Mouse (Mus musculus) embryonic facial prominence, embryonic 13.5 days (tissue): ENCODE measurements around the gene Arhgef3. TPM values are rescaled to one million over a fixed set of nuclear protein-coding genes. Genes with fewer than 3 reads are reported as not detected.

Experiments used
- ATAC-seq: fragments of 200-750 bp; cut with Nextera tagmentation; 2 replicates; pipeline ENCODE4 v1.8.0; 2017; ENCODE audit warnings: low read depth; ENCODE audit not compliant: insufficient number of reproducible peaks, insufficient read depth, low FRiP score, low TSS enrichment
- H3K27ac ChIP-seq: fragments of 300-500 bp; sonication (generic); 2 replicates; pipeline ENCODE4 v1.5.1; 2015; ENCODE audit warnings: moderate library complexity, mild to moderate bottlenecking, inconsistent platforms
- H3K27me3 ChIP-seq: fragments of 300-500 bp; sonication (generic); 2 replicates; pipeline ENCODE4 v1.6.1; 2015; ENCODE audit warnings: mild to moderate bottlenecking, inconsistent platforms
- H3K36me3 ChIP-seq: fragments of 300-500 bp; sonication (generic); 2 replicates; pipeline ENCODE4 v1.6.1; 2015; ENCODE audit warnings: mild to moderate bottlenecking, inconsistent platforms
- H3K4me1 ChIP-seq: fragments of 300-500 bp; sonication (generic); 2 replicates; pipeline ENCODE4 v1.6.1; 2015; ENCODE audit warnings: inconsistent platforms
- H3K4me2 ChIP-seq: fragments of 300-500 bp; sonication (generic); 2 replicates; pipeline ENCODE4 v1.6.1; 2015; ENCODE audit warnings: moderate library complexity, mild to moderate bottlenecking, inconsistent platforms
- H3K4me3 ChIP-seq: fragments of 300-500 bp; sonication (generic); 2 replicates; pipeline ENCODE4 v1.5.1; 2015; ENCODE audit warnings: mild to moderate bottlenecking, inconsistent platforms
- H3K9ac ChIP-seq: fragments of 300-500 bp; sonication (generic); 2 replicates; pipeline ENCODE4 v1.6.1; 2015; ENCODE audit warnings: mild to moderate bottlenecking, inconsistent platforms
- H3K9me3 ChIP-seq: fragments of 300-500 bp; sonication (generic); 2 replicates; pipeline ENCODE4 v1.6.1; 2016; ENCODE audit warnings: inconsistent platforms
- WGBS: fragments of 180-500 bp; shearing (Covaris S2); methylation state at CpG from one replicate; pipeline ENCODE4 v1.1.7; 2015; ENCODE audit warnings: mixed read lengths; 5-methylcytosine and 5-hydroxymethylcytosine counted together
- polyA plus RNA-seq: library from polyadenylated mRNA; unstranded; fragments of >200 nt; fragmentation: Nextera tagmentation; extraction: Ambion mirVana; gene quantifications from 2 replicates; pipeline ENCODE4 v1.2.1, GENCODE M21; 2015

Gene Arhgef3
- polyA plus RNA-seq, 1 experiment from 2014 or later, result 12.8 TPM

DNA sequence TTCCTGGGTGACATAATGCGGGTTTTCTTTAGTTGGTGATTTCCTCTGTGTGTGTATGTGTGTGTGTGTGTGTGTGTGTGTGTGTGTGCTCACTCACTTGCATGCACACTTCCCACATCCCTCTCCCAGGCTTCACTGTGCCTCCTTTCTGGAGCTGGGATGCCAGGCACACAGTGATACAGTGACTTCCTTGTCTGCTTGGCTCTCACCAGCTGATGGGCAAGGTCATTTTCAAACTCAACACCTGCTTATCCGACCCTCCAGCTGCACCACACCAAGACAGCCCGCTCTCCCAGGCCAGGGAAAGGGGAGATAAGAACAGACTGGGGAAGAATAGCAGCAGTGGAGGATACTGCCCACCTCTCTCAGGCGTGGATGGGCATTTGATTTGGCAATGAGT, 52.5 kb downstream of the Arhgef3 start:
- 83% methylated on average over 4 of the region's 4 CpGs for WGBS
- no peaks in the 10 kb centered on the region for H3K36me3 ChIP-seq
- no peak overlapping the region for H3K4me2 ChIP-seq
- no peak overlapping the region for H3K9ac ChIP-seq
- 0 out of 2 replicates have a peak overlapping the region, but pooled peaks have one; percentile 0 for H3K27ac ChIP-seq
- H3K4me3 ChIP-seq, result no peak overlapping the region
- H3K4me1 ChIP-seq, result peaks cover 14% of the 10 kb centered on the region
- H3K27me3 ChIP-seq, result no peaks in the 10 kb centered on the region
- H3K9me3 ChIP-seq, result no peaks in the 10 kb centered on the region
- no peak for ATAC-seq

DNA sequence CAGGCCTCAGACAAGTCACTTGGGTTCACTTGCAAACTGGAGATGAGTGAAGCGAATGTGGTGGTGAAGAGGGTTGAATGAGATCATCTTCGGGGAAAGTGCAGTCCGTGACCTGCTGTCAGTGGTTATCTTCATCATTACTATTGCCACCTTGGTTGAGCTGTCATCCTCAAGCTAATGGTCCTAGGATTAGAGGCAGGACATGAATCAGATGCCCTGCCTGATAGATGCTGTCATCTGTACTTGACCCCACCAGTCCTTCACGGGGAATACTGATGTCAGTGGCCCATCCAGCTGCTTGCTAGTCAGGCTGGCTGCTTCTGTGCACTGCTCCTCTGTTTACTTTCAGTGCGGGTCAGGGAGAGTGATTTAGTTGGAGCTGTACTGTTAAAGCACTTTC, 53.7 kb downstream of the Arhgef3 start:
- no peak for ATAC-seq
- H3K36me3 ChIP-seq, result no peaks in the 10 kb centered on the region
- H3K9ac ChIP-seq, result no peak overlapping the region
- H3K27me3 ChIP-seq, result no peaks in the 10 kb centered on the region
- H3K4me1 ChIP-seq, result peaks cover 20% of the 10 kb centered on the region
- H3K4me3 ChIP-seq, result no peak overlapping the region
- no peak overlapping the region for H3K27ac ChIP-seq
- H3K4me2 ChIP-seq, result no peak overlapping the region
- WGBS, result 86% methylated on average over 5 of the region's 5 CpGs
- no peaks in the 10 kb centered on the region for H3K9me3 ChIP-seq

DNA sequence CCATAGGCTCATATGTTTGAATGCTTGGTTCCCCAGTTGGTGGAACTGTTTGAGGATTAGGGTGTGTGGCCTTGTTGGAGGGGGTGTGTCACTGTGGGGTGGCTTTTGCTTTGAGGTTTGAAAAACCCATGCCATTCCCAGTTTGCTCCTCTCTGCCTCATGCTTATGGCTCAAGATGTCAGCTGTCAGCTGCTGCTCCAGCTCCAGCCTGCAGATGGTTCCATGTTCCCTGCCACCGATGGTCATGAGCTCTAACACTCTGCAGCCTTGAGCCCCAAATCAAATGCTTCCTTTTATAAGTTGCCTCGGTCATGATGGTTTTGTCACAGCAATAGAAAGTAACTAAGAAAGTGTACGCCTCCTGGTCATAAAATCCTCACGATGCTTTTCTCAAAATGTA, 54.6 kb downstream of the Arhgef3 start:
- ATAC-seq, result no peak
- Histone ChIP-seq H3K4me3 (no peak overlapping the region), H3K27me3 (no peaks in the 10 kb centered on the region), H3K27ac (no peak overlapping the region), H3K9me3 (no peaks in the 10 kb centered on the region), H3K9ac (no peak overlapping the region), H3K4me1 (peaks cover 23% of the 10 kb centered on the region), H3K4me2 (no peak overlapping the region), H3K36me3 (no peaks in the 10 kb centered on the region)
- WGBS, result 91% methylated on average over 4 of the region's 4 CpGs

GRCm38 (mm10) chr14:27170421-27170820, 55.7 kb downstream of the Arhgef3 start:
- H3K27ac ChIP-seq, result no peak overlapping the region
- ATAC-seq, result no peak
- no peak overlapping the region for H3K4me2 ChIP-seq
- H3K27me3 ChIP-seq, result no peaks in the 10 kb centered on the region
- H3K36me3 ChIP-seq, result no peaks in the 10 kb centered on the region
- WGBS, result 99% methylated on average over 2 of the region's 2 CpGs
- no peak overlapping the region for H3K9ac ChIP-seq
- H3K4me1 ChIP-seq, result peaks cover 32% of the 10 kb centered on the region
- H3K9me3 ChIP-seq, result no peaks in the 10 kb centered on the region
- no peak overlapping the region for H3K4me3 ChIP-seq

DNA sequence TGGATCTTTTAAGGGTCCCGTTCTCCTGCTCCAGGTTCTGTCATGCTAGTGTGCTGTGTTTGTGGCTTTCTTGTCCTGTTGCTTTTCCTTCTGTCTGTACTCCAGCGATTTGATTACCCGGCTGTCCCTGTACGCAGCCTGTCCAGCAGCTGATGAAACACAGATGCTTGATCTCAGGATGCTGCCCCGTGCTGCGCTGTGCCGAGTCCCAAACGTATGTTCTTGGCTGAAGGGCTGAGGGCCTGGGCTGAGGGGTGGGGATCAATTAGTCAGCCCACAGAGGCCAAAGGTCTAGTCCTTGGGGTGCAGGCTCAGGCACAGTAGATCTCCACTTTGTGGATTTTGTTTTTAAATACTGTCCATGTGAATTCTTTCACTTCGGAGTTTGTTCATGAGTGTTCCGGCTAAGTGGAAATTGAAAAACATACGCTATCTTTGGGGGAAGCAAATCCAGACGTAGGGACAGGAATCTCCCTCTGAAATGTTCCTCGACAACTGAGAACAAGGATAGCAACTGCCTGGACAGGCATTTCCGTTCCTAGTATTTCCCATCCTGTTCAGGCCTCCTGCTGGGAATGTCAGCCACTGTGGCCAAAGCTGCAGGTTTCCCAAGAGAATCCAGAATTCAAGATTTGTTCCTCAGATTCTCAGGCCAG, 56.6 kb downstream of the Arhgef3 start:
- Histone ChIP-seq H3K9me3 (no peaks in the 10 kb centered on the region), H3K27ac (no peak overlapping the region), H3K4me2 (no peak overlapping the region), H3K27me3 (no peaks in the 10 kb centered on the region), H3K36me3 (no peaks in the 10 kb centered on the region), H3K4me3 (no peak overlapping the region), H3K9ac (no peak overlapping the region), H3K4me1 (peaks cover 32% of the 10 kb centered on the region)
- ATAC-seq, result no peak
- WGBS, result 31% methylated on average over 14 of the region's 14 CpGs

GRCm38 (mm10) chr14:27173178-27173803, 58.6 kb downstream of the Arhgef3 start:
- H3K27ac ChIP-seq, result 0 out of 2 replicates have a peak overlapping the region, but pooled peaks have one; percentile 14
- 73% methylated on average over 10 of the region's 10 CpGs for WGBS
- no peak for ATAC-seq

GRCm38 (mm10) chr14:27174188-27174786, 59.6 kb downstream of the Arhgef3 start:
- Histone ChIP-seq H3K9ac (no peak overlapping the region), H3K4me2 (no peak overlapping the region), H3K4me1 (peaks cover 42% of the 10 kb centered on the region), H3K27ac (no peak overlapping the region; the same call in 1 of the 2 replicates), H3K27me3 (no peaks in the 10 kb centered on the region), H3K9me3 (no peaks in the 10 kb centered on the region), H3K4me3 (no peak overlapping the region), H3K36me3 (no peaks in the 10 kb centered on the region)
- WGBS, result 53% methylated on average over 6 of the region's 6 CpGs
- ATAC-seq, result no peak

More at GRCm38 (mm10) chr14:27173178-27173803, 58.6 kb downstream of the Arhgef3 start:
- Histone ChIP-seq H3K4me3 (no peak overlapping the region), H3K4me1 (peaks cover 34% of the 10 kb centered on the region), H3K27me3 (no peaks in the 10 kb centered on the region), H3K9ac (no peak overlapping the region), H3K36me3 (no peaks in the 10 kb centered on the region), H3K4me2 (no peak overlapping the region), H3K9me3 (no peaks in the 10 kb centered on the region)

DNA sequence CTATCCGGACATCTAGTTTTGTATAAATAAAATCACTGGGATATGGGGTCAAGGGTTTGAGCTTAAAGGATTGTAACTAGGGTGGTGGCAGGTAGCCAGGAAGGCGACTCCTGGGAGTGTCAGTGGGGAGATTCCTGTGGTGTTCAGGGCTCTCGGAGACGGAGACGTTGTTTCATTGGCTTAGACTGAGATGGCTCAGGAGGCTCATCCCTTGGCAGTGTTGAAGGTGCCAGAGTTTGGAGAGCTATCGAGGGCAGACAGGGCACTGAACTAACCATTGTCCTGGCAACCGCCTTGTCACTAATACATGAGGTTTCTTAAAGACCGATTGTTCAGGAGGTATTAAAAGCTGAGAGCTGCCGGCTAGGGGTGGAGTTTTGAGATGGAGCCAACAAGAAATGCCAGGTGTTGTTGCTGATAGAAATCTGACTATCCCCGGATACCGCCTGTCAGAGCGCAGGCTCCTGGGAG, 60.2 kb downstream of the Arhgef3 start:
- Histone ChIP-seq H3K4me2 (no peak overlapping the region), H3K36me3 (no peaks in the 10 kb centered on the region), H3K9ac (no peak overlapping the region), H3K4me3 (no peak overlapping the region), H3K9me3 (no peaks in the 10 kb centered on the region), H3K27ac (no peak overlapping the region; the same call in 1 of the 2 replicates), H3K27me3 (no peaks in the 10 kb centered on the region), H3K4me1 (peaks cover 42% of the 10 kb centered on the region)
- 59% methylated on average over 12 of the region's 12 CpGs for WGBS
- ATAC-seq, result no peak

- ATAC-seq, result no peak
- H3K4me2 ChIP-seq, result no peak overlapping the region
- no peaks in the 10 kb centered on the region for H3K27me3 ChIP-seq
- peaks cover 42% of the 10 kb centered on the region for H3K4me1 ChIP-seq
- H3K27ac ChIP-seq, result no peak overlapping the region
- H3K9ac ChIP-seq, result no peak overlapping the region
- 59% methylated on average over 11 of the region's 11 CpGs for WGBS
- no peak overlapping the region for H3K4me3 ChIP-seq
- no peaks in the 10 kb centered on the region for H3K36me3 ChIP-seq
- H3K9me3 ChIP-seq, result no peaks in the 10 kb centered on the region
Observed at GRCm38 (mm10) chr14:27175343-27175742, 60.6 kb downstream of the Arhgef3 start.

DNA sequence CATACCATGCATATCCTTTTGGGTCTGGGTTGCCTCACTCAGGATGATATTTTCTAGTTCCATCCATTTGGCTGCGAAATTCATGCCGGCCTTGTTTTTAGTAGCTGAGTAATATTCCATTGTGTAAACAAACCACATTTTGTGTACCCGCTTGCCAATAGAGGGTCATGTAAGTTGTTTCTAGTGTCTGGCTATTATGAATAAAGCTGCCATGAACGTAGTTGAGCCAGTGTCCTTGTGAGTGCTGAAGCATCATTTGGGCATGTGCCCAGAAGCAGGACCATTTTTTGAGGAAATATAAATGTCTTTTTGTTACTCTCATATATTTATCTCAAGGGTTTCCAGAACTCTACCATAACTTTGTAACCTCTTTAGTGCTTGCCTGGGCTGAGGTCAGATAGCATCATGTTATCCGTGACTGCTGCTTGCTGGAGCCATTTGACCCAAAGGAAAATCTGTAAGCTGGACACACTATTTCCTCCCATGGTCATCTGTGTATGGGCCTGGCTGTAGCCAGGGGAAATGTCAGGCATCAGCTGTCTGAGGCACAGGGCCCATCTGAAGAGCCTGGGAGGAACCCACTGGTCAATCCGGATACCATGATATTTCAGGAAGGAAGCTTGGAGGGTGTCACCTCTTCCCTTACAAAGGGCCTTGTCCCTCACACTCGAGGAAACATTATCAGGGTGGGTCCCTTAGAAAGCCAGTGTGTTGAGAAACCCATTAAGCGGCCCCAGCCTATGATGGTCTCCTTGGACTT, 63.3 kb downstream of the Arhgef3 start:
- H3K4me1 ChIP-seq, result peaks cover 26% of the 10 kb centered on the region
- no peak overlapping the region for H3K27ac ChIP-seq
- 83% methylated on average over 8 of the region's 8 CpGs for WGBS

GRCm38 (mm10) chr14:27178560-27178920, 63.8 kb downstream of the Arhgef3 start:
- Histone ChIP-seq H3K27ac (no peak overlapping the region), H3K27me3 (no peaks in the 10 kb centered on the region), H3K4me3 (no peak overlapping the region), H3K36me3 (no peaks in the 10 kb centered on the region), H3K9me3 (no peaks in the 10 kb centered on the region), H3K4me1 (peaks cover 29% of the 10 kb centered on the region), H3K9ac (no peak overlapping the region), H3K4me2 (no peak overlapping the region)
- WGBS, result 48% methylated on average over 8 of the region's 8 CpGs
- ATAC-seq, result peak; percentile 9; the same call in 1 of the 2 replicates

More for the DNA sequence above, 63.3 kb downstream of the Arhgef3 start:
- Histone ChIP-seq H3K4me2 (no peak overlapping the region), H3K9ac (no peak overlapping the region), H3K36me3 (no peaks in the 10 kb centered on the region), H3K4me3 (no peak overlapping the region), H3K27me3 (no peaks in the 10 kb centered on the region), H3K9me3 (no peaks in the 10 kb centered on the region)
- no peak for ATAC-seq
